Mouse (Mus musculus) megakaryocyte-erythroid progenitor cell, adult 5-6 weeks (primary cell): Measurements from ENCODE around the gene Rtl8a. TPM values are rescaled to one million over a fixed set of nuclear protein-coding genes. Genes with fewer than 3 reads are reported as not detected.
"Not testable (repeated sequence)": the region's sequence is repeated elsewhere in the genome, so short reads cannot be mapped to it uniquely, and the experiment has no call there.

Source experiments
- ATAC-seq: replicated peaks from 2 replicates; pipeline ENCODE4 v1.8.0; 2016; ENCODE audit warnings: mild to moderate bottlenecking, inconsistent platforms; ENCODE audit not compliant: severe bottlenecking, poor library complexity, low FRiP score, low TSS enrichment
- total RNA-seq, 2 experiments: library from RNA; stranded (forward) in 1 of 2; stranded (reverse) in 1 of 2; fragments of 200-1000, 215-1000 nt in 1 of 2; fragments of >200 nt in 1 of 2; fragmentation: Nextera tagmentation in 1 of 2; gene quantifications; 2 replicates each; pipeline ENCODE4 v1.2.3; 2014 to 2017

Gene Rtl8a
- total RNA-seq, 2 experiments from 2014 or later = 5.1 to 10.0 TPM

DNA sequence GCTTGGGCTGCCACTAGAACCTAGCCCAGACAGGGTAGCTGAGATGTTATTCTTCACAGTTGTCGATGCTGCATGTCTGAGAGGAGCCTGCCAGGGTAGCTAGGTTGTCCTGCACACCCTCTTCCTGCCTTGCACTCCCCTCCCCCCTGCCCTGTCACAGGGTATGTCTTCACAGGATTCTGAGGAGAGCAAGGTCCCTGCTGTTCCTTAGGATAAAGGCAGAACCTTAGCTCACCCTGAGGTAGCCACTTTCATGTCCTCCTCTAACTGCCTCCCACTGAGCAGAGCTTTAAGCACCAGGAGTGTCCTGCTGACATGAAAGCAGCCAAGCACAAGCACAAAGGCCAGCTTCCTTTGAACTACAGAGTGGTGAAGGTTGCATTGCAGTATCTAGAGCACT, 37.3 kb downstream of the Rtl8a start:
- ATAC-seq = not testable (repeated sequence)

DNA sequence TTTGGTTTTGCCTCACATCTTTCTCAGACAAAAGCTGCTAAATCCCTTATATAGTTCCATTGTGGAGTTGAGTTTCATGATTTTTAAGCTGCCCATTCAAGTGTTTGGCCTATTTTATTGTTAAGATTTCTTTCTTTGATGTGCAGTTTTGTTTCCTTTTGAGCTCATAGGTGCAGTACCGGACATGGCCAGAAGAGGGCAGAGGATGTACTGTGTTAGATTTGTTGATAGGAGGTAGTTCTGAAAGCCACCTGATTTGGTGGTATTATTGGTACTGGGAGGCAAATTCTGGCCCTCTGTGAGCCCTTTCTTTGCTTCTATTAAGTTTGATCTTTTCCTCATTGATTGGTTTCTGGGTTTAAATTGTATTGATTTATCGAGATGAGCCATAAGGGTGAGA, 43.5 kb downstream of the Rtl8a start:
- ATAC-seq = 0 out of 2 replicates have a peak, but pooled peaks have one; percentile 57

Other genes with a start within 250 kb of the Rtl8a start
- not detected in 2 replicates for gene Etd, start 208.8 kb downstream of the Rtl8a start, total RNA-seq (2014; fragmentation: Nextera tagmentation)
- gene Etd, start 208.8 kb downstream of the Rtl8a start, total RNA-seq (2017) = not detected in 2 replicates
- gene Rtl8c, start 35.6 kb downstream of the Rtl8a start, total RNA-seq (2014; fragmentation: Nextera tagmentation) = not detected in 2 replicates
- gene Rtl8c, start 35.6 kb downstream of the Rtl8a start, total RNA-seq (2017) = 11.2 TPM in 1 of 2 replicates, not detected in the other
- not detected in 2 replicates for gene Gm14597, start 34.7 kb downstream of the Rtl8a start, total RNA-seq (2014; fragmentation: Nextera tagmentation)
- gene Gm14597, start 34.7 kb downstream of the Rtl8a start, total RNA-seq (2017) = not detected in 2 replicates
- 4.1 and 14.3 TPM in 2 replicates for gene Rtl8b, start 26.7 kb upstream of the Rtl8a start, total RNA-seq (2014; fragmentation: Nextera tagmentation)
- 0.14 and 0.65 TPM in 2 replicates for gene Rtl8b, start 26.7 kb upstream of the Rtl8a start, total RNA-seq (2017)
- not detected in 2 replicates for gene 4930502E18Rik, start 81.1 kb upstream of the Rtl8a start, total RNA-seq (2014; fragmentation: Nextera tagmentation)
- gene 4930502E18Rik, start 81.1 kb upstream of the Rtl8a start, total RNA-seq (2017) = not detected in 2 replicates
- gene 1700013H16Rik, start 114.1 kb upstream of the Rtl8a start, total RNA-seq (2014; fragmentation: Nextera tagmentation) = not detected in 2 replicates
- not detected in 2 replicates for gene 1700013H16Rik, start 114.1 kb upstream of the Rtl8a start, total RNA-seq (2017)
- not detected in 2 replicates for gene Zfp36l3, start 132.7 kb upstream of the Rtl8a start, total RNA-seq (2014; fragmentation: Nextera tagmentation)
- not detected in 2 replicates for gene Zfp36l3, start 132.7 kb upstream of the Rtl8a start, total RNA-seq (2017)
- 3.8 TPM in 1 of 2 replicates, not detected in the other for gene Xlr, start 154.0 kb upstream of the Rtl8a start, total RNA-seq (2014; fragmentation: Nextera tagmentation)
- 3.9 and 6.0 TPM in 2 replicates for gene Xlr, start 154.0 kb upstream of the Rtl8a start, total RNA-seq (2017)